Mouse (Mus musculus) thymus, adult 2 months (tissue): ENCODE results near the gene Runx2. TPM values are rescaled to one million over a fixed set of nuclear protein-coding genes. Genes with fewer than 3 reads are reported as not detected.

Experiments used
- DNase-seq: peaks from one replicate; pipeline ENCODE4 v3.0.0; 2021
- H3K27ac ChIP-seq: fragments of 200-500 bp; 2 replicates; pipeline ENCODE4 v1.5.1; 2012; ENCODE audit warnings: low read length, control low read depth; ENCODE audit not compliant: control insufficient read depth, insufficient read depth
- H3K27me3 ChIP-seq: fragments of 200-500 bp; 2 replicates; pipeline ENCODE4 v1.6.1; 2012; ENCODE audit warnings: mild to moderate bottlenecking, low read length, moderate library complexity, mixed read lengths; ENCODE audit not compliant: control insufficient read depth, insufficient read depth
- H3K36me3 ChIP-seq: fragments of 200-500 bp; 2 replicates; pipeline ENCODE4 v1.6.1; 2012; ENCODE audit warnings: mild to moderate bottlenecking, low read length, moderate library complexity; ENCODE audit not compliant: control insufficient read depth, insufficient read depth
- H3K4me1 ChIP-seq: fragments of 200-500 bp; replicated peaks from 2 replicates; pipeline ENCODE4 v1.6.1; 2012; ENCODE audit warnings: low read length; ENCODE audit not compliant: control insufficient read depth, insufficient read depth
- H3K4me3 ChIP-seq: fragments of 200-500 bp; 2 replicates; pipeline ENCODE4 v1.5.1; 2012; ENCODE audit warnings: mild to moderate bottlenecking, low read length, control low read depth, moderate library complexity; ENCODE audit not compliant: control insufficient read depth, insufficient read depth
- CTCF ChIP-seq: fragments of 200-500 bp; IDR thresholded peaks from 2 replicates; pipeline ENCODE4 v1.5.1; 2012; ENCODE audit warnings: mild to moderate bottlenecking, control low read depth, low read length, moderate library complexity, borderline replicate concordance; ENCODE audit not compliant: control insufficient read depth, poor library complexity, insufficient read depth; ENCODE audit errors: extremely low read depth
- POLR2A ChIP-seq: fragments of 200-500 bp; IDR thresholded peaks from 2 replicates; pipeline ENCODE4 v1.6.1; 2012; ENCODE audit warnings: mild to moderate bottlenecking, low read length, control low read depth, moderate library complexity; ENCODE audit not compliant: control insufficient read depth, poor library complexity, insufficient read depth; ENCODE audit errors: extremely low read depth
- WGBS: fragments of 180-500 bp; shearing (Covaris S2); methylation state at CpG from one replicate; pipeline ENCODE4 v1.1.7; 2018; 5-methylcytosine and 5-hydroxymethylcytosine counted together
- polyA plus RNA-seq: library from polyadenylated mRNA; depleted of rRNA; stranded (reverse); fragments of >200 nt; gene quantifications from 2 replicates; pipeline ENCODE4 v1.2.3, GENCODE M21; 2012; rRNA removed

Gene Runx2
- polyA plus RNA-seq, 1 experiment = 6.7 TPM

GRCm38 (mm10) chr17:44460156-44460555, 354.4 kb downstream of the Runx2 start:
- Histone ChIP-seq H3K4me3 (no peak overlapping the region), H3K27me3 (no peaks in the 10 kb centered on the region), H3K4me1 (0 out of 2 replicates have a peak, but pooled peaks cover 3% of the 10 kb centered on the region), H3K36me3 (no peaks in the 10 kb centered on the region), H3K27ac (no peak overlapping the region)
- WGBS = 96% methylated on average over 6 of the region's 6 CpGs
- TF ChIP-seq POLR2A (no peak), CTCF (no peak)
- no peak for DNase-seq

GRCm38 (mm10) chr17:44459029-44459428, 355.6 kb downstream of the Runx2 start:
- H3K27ac ChIP-seq = no peak overlapping the region
- DNase-seq = no peak
- H3K27me3 ChIP-seq = no peaks in the 10 kb centered on the region
- whole genome bisulfite sequencing = 56% methylated on average over 4 of the region's 4 CpGs
- H3K4me1 ChIP-seq = 0 out of 2 replicates have a peak, but pooled peaks cover 3% of the 10 kb centered on the region
- no peaks in the 10 kb centered on the region for H3K36me3 ChIP-seq
- TF ChIP-seq POLR2A = no peak
- no peak for TF ChIP-seq CTCF
- H3K4me3 ChIP-seq = no peak overlapping the region

GRCm38 (mm10) chr17:44456696-44457095, 357.9 kb downstream of the Runx2 start:
- 93% methylated on average over 3 of the region's 3 CpGs for WGBS
- Histone ChIP-seq H3K4me3 (no peak overlapping the region), H3K36me3 (no peaks in the 10 kb centered on the region), H3K27ac (no peak overlapping the region), H3K27me3 (no peaks in the 10 kb centered on the region), H3K4me1 (0 out of 2 replicates have a peak, but pooled peaks cover 3% of the 10 kb centered on the region)
- DNase-seq = no peak
- TF ChIP-seq CTCF = no peak

GRCm38 (mm10) chr17:44455681-44456600, 358.7 kb downstream of the Runx2 start:
- DNase-seq = peak; percentile 70
- Histone ChIP-seq H3K36me3 (no peaks in the 10 kb centered on the region), H3K4me3 (no peak overlapping the region), H3K4me1 (0 out of 2 replicates have a peak, but pooled peaks cover 3% of the 10 kb centered on the region), H3K27me3 (no peaks in the 10 kb centered on the region), H3K27ac (no peak overlapping the region)
- 29% methylated on average over 12 of the region's 12 CpGs for WGBS
- TF ChIP-seq CTCF (peak; percentile 62; the same call in 1 of the 2 replicates), POLR2A (no peak)

- H3K27me3 ChIP-seq = no peaks in the 10 kb centered on the region
- no peaks in the 10 kb centered on the region for H3K36me3 ChIP-seq
- DNase-seq = no peak
- no peak overlapping the region for H3K27ac ChIP-seq
- no peak overlapping the region for H3K4me3 ChIP-seq
- TF ChIP-seq POLR2A (no peak), CTCF (no peak)
- 95% methylated on average over 9 of the region's 9 CpGs for WGBS
- H3K4me1 ChIP-seq = no peaks in the 10 kb centered on the region
Observed at GRCm38 (mm10) chr17:44449915-44450471, 364.6 kb downstream of the Runx2 start.

Other genes with a start within 250 kb of the Runx2 start
- gene Supt3, start 37.6 kb downstream of the Runx2 start, polyA plus RNA-seq = 4.5 and 4.8 TPM in 2 replicates